Mouse (Mus musculus) kidney, adult 2 months (tissue): ENCODE measurements around the gene Gm7980.
"Not testable (repeated sequence)": the region's sequence is repeated elsewhere in the genome, so short reads cannot be mapped to it uniquely, and the experiment has no call there.

Source experiments
- CTCF ChIP-seq: fragments of 200-500 bp; conservative IDR thresholded peaks from 2 replicates; pipeline ENCODE4 v1.5.1; 2011; ENCODE audit warnings: low read depth, mild to moderate bottlenecking, control low read depth, low read length, moderate library complexity, mixed read lengths; ENCODE audit not compliant: insufficient read depth, insufficient read length
- POLR2A ChIP-seq: fragments of 200-500 bp; IDR thresholded peaks from one replicate; pipeline ENCODE4 v1.6.1; 2011; ENCODE audit warnings: low read depth, low read length, control low read depth

- TF ChIP-seq POLR2A, CTCF: not testable (repeated sequence)
Measured at GRCm38 (mm10) chr14:41907190-41907589, at the start of gene Gm7980.
